Mouse (Mus musculus) mouse embryonic stem cell (cell line): Measurements from ENCODE around the gene Glp1r.

Experiments
- in situ Hi-C, 2 experiments: fragments of 300-500 bp; cut with MboI; formaldehyde crosslinking; loops; 1 replicate in 1 of 2; 3 replicates in 1 of 2; pipeline ENCODE4 v1.14.3; 2019 to 2020; ENCODE audit warnings: low sequenced_read_pairs in 2 of 2, low pct_unique_long_range_greater_than_20kb in 1 of 2, mixed read lengths in 1 of 2; ENCODE audit not compliant: unreplicated experiment in 1 of 2

The Glp1r gene

DNA sequence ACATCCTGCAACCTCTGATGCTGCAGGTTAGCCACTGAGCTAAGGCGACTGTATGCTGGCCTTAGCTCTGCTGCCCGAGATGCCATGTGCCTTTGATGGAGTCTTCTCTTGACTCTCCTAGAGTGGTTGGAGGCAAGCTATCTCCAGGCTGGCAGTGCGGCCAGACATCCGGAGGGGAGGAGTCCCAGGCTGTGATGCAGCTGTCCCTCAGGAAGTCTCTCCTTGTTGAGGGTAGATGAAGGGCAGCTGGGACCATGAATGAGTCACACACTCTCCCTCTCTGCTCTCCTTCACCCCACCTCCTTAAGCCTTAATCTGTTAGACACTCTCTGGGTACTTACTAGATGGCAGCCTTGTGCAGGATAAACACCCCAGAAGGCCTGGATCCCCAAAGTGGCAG lies 6.0 kb downstream of the Glp1r start:
- in situ Hi-C loops: no loop called here

- in situ Hi-C loops: no loop called here
Observed at GRCm38 (mm10) chr17:30910866-30911731, 9.5 kb downstream of the Glp1r start.

- in situ Hi-C loops: no loop called here
Observed at GRCm38 (mm10) chr17:30911732-30912088, 10.1 kb downstream of the Glp1r start.

DNA sequence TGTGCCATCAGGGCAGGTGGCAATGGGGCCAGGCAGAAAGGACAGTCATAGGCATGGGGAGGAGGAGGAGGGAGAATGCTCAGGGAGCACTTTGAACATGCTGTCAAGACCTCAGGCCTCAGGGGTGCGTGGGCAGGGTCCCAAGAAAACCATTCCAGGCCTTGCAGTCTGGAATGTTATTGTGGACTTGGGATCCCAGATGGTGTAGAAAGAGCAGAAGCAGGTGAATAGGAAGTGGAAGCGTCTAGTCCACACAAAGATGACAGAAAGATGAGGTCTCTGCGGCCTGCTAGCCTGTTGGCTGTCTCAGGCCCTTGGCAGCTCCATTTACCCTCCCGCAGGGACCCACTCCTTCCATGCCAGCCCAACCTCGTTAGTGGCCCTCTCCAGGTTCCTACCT lies 10.9 kb downstream of the Glp1r start:
- in situ Hi-C loops: no loop called here

- in situ Hi-C loops: no loop called here
Observed at GRCm38 (mm10) chr17:30914264-30914663, 12.6 kb downstream of the Glp1r start.

- in situ Hi-C loops: loop anchor here (5.0 kb wide), 1 partner anchor 476 kb away; no protein-coding TSS in a partner anchor
Observed at GRCm38 (mm10) chr17:30923566-30923965, 21.9 kb downstream of the Glp1r start.

DNA sequence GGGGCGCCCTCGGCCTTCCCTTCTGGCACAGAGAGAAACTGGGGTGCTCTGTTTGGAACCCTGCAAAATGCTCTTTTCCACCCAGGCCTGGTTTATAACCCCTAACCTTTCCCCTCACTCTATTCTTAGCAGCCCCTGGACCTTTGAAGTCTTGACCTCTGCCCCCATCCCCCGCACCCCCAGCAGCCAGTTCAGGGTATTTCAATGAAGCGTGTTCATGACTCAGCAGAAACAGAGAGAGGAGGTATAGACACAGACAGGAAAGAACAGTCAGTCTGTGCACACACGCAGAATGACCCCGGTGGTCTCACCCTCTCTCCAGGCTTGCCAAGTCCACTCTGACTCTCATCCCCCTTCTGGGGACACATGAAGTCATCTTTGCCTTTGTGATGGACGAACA lies 29.2 kb downstream of the Glp1r start:
- in situ Hi-C loops: no loop called here

- in situ Hi-C loops: no loop called here
Observed at GRCm38 (mm10) chr17:30932836-30933235, 31.2 kb downstream of the Glp1r start.

DNA sequence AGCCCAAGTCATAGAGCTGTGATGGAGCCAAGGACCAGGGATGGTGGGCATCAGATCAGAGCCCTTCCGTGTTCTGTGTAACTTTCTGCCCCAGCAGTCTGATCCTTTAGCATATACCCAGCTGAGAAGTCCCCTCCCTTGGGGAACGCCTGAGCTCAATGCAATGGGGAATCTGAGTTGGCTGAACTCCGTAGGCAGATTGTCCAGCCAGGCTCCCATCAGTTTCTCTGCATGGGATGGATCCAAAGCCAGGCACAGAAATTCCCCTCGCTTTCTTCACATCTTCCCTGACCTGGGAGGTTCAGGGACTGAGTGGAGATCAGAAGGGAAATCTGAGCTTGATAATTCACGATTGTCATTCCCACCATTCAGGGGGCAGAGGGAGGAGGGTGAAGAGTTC lies 33.7 kb downstream of the Glp1r start:
- in situ Hi-C loops: no loop called here

DNA sequence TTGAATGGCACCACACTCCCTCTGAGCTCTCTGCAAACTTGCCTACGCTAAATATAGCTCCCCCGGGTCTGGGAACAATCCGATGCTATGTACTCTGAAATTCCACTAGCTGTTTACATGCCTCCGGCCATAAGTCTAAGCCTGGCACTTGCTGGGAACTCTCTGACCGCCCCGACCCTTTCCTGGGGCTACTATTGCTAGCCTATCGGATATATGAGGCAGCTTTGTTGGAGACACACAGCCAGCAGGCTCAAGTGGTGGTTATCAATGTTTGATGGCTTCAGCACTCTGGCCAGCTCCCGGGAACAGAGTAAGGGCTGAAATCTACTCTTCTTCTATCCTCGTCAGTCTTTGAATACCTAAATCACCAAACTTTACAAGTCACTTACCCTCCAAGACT lies 36.9 kb downstream of the Glp1r start:
- in situ Hi-C loops: no loop called here

- in situ Hi-C loops: no loop called here
Observed at GRCm38 (mm10) chr17:30948382-30948781, 46.8 kb downstream of the Glp1r start.

- in situ Hi-C loops: no loop called here
Observed at GRCm38 (mm10) chr17:30950780-30951179, 49.2 kb downstream of the Glp1r start.

GRCm38 (mm10) chr17:30951600-30951999 lies 50.0 kb downstream of the Glp1r start:
- in situ Hi-C loops: no loop called here

GRCm38 (mm10) chr17:30954340-30954739 lies 52.7 kb downstream of the Glp1r start, which contains the start of gene Umodl1:
TSS of gene Umodl1 (plus strand) at chr17:30954640.
- in situ Hi-C loops: no loop called here

DNA sequence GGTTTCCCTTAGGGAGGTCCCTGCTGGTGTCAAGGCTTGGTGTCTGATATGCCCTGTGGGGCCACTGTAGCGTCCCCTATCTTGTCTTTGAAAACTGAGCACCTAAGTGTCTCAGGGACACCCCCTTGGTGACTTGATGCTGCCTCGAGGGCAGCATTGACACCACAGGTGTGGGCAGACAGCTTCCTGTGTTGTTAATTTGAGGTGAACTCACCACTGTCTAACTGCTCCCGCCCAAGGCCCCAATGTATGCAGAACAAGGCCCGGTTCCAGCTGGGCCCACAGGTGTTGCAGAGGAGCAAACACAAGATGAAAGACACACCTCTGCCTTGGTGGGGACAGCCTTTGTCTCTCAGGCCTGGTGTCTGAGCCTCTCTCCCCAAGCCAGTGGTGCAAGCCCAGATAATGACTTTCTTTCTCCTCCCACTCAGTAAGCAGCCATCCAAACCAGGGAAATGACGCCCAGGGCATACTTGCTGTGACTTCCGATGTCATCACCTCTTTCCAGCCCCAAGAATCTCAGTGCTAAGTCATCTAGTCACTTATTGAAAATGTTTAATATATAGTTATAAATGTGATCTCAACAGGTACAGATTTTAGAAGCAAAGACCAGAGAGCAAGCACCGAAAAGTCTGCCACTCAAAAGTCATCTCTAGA lies 60.4 kb downstream of the Glp1r start:
- in situ Hi-C loops: no loop called here

GRCm38 (mm10) chr17:30962880-30963279 lies 61.3 kb downstream of the Glp1r start:
- in situ Hi-C loops: no loop called here

GRCm38 (mm10) chr17:30969983-30970382 lies 68.4 kb downstream of the Glp1r start:
- in situ Hi-C loops: no loop called here

GRCm38 (mm10) chr17:30971877-30972276 lies 70.3 kb downstream of the Glp1r start:
- in situ Hi-C loops: no loop called here

DNA sequence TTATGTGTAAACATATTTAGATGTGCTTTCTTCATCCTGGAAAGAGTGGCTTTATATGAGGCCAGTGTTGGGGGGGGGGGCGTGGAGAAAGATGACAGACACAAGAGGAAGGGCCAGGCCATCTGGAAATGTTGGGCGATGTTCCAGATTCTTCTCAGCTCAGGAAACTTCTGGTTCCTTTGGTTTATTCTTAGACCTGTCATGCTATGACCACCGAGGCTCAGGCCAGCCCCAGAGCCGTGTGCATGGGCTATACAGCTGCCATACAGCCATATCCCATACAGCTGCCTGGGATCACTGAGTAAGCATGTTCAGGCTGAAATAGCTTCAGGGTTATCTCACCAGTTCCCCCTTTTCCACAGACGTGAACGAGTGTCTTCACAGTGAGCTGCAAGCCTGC lies 71.7 kb downstream of the Glp1r start:
- in situ Hi-C loops: no loop called here

- in situ Hi-C loops: no loop called here
Observed at GRCm38 (mm10) chr17:30977290-30977689, 75.7 kb downstream of the Glp1r start.
